Mouse (Mus musculus): ENCODE data around the gene Map2k5.
A peak's percentile ranks its signal among the peaks of the same experiment; 100 is the strongest.

Map2k5 gene

DNA sequence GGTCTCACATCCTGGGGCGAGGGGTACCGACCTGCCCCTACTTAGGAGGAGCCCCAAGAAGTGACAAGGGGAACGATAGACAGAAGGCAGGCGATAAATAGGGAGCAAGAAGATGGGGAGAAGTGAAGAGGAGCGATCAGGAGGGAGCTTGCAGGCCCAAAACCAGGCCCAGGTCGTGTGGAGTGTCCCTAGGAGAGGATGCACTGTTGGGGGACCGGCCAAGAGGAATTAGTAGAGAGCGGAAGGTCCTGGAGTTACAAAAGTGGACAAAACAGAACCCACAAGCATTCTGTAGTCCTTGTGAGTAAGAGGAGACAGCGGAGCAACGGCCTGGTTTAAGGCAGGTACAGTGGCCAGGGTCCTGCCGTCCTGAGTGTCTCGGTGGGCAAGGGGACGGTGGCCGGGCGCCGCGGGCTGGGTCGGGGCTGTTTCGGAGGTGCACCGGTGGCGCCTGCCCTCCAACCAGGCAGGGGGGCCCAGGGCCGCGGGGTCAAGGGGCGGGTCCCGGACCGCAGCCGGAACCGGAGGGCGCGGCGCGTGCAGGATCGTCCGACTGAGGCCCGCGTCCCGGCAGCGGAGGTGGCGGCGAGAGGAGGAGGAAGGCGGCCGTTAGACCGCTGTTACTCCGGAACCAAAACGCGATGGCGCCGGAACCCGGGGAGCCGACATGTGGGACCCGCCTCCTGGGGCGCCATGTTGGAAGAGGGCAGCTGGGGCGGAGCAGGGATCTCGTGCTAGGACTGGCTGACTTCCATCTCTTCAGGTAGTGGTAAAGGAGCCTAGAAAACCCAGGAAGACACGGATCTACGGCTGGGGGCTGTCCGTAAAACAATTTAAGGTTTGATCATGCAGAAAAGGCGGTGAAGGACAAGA lies at the start of gene Map2k5:
Gene Map2k5, minus strand, starts transcription at position 633 of the 873 bp plus-strand sequence.
- peak; percentile 96 for DNase-seq

DNA sequence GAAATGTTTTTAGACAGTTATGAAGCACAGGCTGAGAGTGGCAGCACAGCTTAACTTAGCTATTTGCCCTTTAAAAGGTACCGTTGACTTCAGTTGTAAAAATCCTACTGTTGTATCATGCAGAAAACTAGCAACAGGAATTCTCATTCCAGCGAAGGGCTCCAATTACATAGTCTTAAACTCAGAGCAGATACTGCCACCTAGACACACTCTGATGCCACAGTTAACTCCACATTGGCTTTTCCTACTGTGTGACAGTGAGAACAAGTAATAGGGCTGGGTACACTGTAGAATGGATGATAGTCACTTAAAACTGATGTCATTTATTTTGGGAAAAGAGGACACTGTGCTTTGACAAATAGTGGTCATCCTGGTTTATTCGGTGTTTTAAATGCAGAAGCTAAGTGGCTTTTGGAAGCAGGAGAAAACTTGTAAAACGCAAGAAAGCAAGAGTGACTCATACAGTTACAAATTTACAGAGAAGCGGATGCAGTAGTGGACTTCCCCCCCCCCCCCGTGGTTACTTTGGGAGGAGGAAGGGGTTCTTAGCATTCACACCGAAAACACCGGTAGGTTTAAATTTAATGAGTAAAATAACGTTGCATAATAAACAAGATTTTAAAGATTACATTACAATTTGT lies 43.5 kb upstream of the Map2k5 start:
- DNase-seq = peak in 1 of 2 experiments; percentile 21

DNA sequence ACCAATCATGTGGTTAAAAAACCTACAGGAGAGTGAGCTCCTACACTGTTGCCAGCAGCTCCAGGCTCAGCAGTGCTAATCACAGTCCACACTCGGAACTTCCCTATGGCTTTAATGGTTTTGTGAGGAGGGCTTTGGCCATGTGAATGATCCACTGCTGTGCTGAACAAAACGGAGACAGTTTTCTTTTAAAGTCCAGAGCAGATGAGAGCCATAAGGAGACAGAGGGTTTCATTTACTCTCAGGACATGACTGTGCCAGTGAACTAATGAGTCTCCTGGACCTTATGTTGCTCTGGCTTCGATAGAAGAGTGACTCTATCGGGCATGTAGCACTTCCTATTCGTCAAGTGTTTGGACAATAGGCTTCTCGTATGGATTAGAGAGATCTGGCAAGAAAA lies 42.7 kb upstream of the Map2k5 start:
- peak; percentile 6 to 41 for DNase-seq

DNA sequence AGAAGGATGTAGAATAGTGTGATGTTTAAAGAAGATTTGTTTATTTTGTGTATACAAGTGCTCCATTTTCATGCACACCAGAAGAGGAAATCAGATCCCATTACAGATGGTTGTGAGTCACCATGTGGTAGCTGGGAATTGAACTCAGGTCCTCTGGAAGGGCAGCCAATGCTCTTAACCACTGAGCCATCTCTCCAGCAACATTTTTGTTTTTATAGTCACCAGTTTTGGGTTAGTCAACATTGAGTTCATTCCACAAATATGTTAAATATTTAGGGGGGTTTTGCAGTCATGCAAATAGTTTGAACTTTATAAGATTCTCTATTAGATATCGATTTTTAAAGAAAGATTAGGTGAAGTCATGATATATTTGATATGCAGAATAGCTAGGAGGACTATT lies 22.5 kb upstream of the Map2k5 start:
- DNase-seq = no peak

DNA sequence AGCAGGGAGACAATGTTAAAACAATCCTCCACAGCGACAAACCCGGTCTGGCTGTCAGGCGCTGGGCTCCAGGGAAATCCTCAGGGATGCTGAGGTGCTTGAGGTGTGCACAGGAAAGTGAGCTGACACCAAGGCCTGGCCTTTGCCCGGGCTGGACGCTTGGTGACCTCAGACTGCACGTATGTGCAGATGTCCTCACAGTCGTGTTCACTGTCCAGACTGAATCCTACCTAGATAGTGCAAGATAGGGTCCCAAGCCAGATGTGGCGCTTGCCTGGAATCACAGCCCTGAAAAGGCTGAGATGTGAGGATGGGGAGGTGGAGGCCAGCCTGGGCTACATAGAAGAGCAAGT lies 21.7 kb upstream of the Map2k5 start:
- DNase-seq = no peak

DNA sequence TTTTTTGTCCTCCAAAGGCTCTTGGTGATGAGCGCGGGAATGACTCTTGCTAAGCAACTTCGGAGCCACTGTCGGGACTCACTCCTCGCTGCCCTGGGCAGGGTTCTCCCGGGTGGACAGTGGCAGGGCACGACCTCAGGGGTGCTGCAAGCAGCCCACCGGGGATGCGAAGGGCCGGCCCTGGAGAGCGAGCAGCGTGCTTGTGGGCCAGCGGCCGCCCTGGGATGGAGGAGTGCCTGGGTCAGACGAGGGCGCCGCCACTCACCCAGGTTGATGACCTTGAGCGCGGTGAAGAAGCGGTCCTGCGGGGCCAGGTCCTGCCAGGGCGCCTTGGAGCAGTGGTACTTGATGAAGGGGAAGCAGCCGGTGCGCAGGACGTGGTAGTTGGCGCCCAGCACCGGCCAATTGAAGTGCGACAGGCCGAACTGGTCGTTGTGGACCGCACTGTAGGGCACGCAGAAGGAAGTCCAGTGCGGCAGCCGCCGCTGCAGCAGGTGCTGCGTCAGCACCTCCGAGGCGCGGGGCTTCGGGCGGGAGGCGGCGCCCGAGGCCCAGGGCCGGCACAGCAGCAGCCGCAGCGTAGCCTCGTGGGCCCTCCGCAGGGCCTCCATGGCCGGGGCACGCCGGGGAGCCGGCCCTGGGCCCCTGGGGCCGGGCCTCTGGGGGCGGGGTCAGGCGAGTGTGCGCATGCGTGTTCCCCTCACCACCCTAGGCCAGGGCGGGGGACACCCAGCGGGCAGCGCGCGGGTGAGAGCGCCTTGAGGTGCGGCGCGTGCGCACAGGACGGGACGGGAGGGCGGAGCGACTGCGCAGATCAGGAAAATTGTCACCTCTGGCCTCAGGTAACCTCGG lies 21.1 kb upstream of the Map2k5 start, which contains the start of gene 2300009A05Rik:
Gene 2300009A05Rik, minus strand, starts transcription at position 636 of the 852 bp plus-strand sequence.
- DNase-seq = peak; percentile 93 to 96

DNA sequence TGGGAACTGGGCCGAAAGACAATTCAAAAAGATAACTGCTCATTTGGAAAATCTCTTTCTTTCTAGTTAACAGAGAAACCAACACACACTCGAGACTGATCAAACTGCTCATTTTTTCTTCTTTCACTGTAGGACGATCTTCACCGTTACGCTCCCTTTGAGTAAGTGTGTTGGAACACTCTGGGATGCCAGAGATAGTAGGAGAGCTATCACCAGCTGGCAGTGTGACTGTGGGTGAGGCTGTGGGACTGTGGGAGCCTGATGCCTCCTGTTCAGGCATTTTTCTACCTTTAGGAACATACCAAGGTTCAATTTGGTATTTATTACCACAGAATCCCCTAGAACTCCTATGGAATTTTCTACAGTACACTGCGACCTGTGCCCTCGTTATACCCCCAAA lies 17.9 kb upstream of the Map2k5 start:
- no peak for DNase-seq

DNA sequence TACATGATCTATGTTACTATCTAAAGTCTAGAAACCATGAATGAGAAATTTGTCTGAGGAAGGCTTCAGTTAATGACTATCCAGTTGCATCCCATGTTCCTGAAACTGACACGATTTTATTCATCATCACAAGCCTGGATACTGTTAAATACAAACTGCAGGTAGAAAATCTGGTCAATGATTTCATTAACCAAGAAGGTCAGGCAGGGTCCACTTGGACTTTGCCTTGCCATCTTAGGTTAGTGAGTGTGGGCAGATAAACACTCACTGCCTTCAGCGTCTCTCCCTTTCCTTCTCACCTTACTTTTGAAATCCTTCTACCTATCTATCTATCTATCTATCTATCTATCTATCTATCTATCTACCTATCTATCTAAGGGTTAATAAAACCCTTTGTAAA lies 13.6 kb upstream of the Map2k5 start:
- no peak for DNase-seq

DNA sequence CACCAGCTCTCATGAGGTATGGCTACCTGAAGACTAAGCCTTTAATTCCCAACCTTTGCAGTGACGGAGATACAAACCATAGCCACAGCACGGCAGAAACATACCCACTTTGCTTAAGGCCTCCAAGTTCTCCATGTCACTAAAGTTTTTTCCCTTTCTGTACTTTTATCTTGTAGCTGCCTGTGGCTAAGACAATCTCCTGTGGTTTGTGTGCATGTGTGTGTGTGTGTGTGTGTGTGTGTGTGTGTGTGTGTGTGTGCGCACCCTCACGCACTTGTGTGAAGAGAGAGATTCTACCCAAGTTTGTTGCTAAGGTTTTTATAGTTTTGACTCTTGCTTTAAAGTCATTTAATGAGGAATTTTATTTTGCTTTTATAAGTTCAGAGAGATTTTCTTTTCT lies 5.1 kb upstream of the Map2k5 start:
- DNase-seq = no peak

DNA sequence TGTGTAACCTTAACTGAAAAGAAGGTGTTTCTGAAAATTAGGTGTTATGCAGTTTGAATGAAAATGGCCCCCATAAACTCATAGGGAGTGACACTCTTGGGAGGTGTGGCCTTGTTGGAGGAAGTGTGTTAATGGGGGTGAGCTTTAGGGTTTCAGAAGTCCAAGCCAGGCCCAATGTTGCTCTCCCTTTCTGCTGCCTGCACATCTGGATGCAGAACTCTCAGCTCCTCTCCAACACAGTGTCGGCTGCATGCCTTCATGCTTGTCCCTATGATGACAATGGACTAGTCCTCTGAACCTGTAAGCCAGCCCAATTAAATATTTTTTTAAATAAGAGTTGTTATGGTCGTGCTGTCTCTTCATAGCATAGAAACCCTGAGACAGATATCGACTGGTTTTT lies 2.6 kb upstream of the Map2k5 start:
- DNase-seq = no peak

DNA sequence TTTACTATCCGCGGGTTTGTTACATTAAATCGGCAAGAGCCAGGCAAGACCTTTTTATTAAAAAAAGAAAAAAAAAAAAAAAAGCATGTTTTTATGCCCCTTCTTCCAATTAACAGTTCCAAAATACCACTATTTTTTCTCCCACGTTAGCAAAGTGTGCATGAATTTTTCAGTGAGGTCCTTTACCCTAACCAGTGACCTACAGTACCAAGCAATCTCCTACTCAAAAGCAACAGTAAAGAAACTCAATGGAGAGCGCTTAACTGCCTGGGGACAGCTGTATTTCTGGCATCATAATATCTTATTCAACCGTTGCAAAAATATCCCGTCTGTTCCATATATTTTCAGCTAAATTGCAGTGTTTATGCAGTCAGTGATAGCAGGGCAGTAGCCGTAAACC lies 472 bp upstream of the Map2k5 start:
- no peak for DNase-seq

DNA sequence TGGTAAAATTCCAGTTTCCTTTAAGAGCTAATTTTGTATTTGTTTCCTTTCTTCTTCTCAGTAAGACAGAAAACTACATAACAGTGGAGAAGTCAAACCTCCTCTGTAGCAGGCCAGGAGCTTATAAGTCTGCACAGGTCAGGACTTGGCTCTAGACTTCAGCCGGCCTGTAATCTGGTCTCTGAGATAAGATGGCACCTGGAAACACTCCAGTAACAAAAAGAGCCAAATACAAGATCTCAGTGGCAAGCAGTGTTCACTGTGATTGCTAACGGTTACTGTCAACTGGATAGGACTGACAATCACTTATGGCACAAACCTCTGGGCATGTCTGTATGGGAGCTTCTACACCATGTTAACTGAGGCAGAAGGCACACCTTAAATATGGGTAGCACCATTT lies 4.4 kb downstream of the Map2k5 start:
- no peak for DNase-seq

DNA sequence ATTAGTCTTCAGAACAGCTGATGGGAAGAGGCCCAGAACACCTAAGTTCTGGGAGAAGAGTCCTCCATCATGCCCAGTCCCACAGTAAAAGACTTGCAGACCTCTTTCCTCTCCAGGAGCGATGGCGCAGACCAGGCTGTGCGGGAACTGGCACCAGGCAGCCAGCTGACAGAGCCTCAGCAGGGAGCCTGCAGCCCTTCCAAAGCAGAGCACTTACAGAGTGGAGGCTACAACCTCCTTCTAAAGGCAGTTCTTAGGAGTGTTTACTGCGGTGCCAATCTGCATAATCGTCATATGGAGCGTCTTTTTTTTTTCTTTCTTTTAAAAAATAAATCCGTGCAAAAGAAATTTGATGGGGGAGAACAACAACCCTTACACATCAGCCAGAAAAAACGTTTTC lies 5.2 kb downstream of the Map2k5 start:
- peak; percentile 45 to 66 for DNase-seq

DNA sequence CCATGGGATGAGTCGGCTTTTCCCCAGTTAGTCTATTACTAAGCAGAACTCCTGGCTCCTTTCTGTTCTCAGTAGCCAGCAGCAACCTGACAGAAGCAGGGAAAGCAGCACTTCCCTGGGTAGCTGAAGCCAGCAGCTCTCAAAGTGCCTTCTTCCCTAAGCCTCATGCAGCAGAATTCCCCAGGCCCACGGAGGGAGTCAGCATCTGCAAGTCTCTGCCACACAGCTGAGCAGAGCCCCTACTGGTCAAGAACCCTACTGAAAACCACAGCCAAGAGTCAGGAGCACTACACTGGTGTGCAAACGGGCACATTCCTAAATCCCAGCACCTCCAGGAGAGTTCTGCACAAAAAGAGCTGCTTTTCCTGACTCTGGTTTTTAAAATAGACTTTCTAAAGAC lies 17.3 kb downstream of the Map2k5 start:
- DNase-seq = no peak

DNA sequence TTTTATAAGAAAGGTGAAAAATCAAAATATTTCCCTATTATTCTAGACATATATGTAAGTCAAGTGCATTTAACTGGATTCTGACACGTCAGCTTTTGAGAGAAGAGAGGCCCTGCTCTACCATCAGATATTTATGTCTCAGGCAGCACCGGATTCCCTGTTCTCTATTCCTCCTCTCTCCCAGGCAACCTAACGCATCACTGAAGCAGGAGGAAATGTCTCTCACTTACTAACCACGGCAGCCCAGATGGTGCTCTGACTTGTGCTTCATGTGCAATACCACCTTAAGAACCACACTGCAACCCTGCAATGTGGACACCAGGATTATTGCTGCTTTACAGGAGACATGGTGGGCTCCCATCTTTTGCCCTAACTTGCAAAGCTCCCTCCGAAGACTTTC lies 18.7 kb downstream of the Map2k5 start:
- DNase-seq = no peak

DNA sequence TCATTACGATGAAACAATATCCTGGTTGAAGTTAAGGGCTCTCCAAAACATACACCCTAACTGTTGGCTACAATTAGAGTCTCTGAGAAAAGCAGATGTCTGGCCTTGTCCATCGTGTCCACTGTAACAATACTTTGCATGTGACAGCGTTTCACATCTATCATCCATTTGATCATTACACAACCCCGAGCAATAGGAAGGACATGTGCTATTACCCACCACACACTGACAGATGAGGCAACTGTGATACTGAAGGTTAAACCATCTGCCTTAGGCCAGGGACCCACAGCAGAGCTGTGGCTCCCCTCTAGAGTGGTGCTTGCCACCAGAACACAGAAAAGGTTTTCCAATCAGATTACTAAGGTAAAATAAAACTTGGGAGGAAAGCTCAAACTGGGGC lies 21.0 kb downstream of the Map2k5 start:
- no peak for DNase-seq

DNA sequence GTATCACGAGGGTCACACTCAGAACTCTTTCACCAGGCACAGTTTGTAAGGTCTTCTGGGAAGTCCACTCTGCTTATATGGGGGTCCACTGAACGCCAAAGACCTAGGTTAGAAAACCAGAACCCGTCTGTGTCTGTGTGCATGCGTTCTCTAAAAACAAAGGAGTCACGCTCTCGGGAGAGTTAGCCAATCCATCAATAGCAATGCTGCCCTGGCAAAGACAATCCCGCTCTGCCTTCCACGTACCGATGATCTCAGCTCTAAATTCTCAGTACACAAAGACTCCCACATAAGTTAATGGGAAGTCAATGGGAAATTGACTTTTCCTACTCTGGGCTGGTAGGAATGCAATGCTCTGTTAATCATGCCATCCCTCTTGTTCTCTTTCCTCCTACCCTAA lies 21.4 kb downstream of the Map2k5 start:
- DNase-seq = no peak

DNA sequence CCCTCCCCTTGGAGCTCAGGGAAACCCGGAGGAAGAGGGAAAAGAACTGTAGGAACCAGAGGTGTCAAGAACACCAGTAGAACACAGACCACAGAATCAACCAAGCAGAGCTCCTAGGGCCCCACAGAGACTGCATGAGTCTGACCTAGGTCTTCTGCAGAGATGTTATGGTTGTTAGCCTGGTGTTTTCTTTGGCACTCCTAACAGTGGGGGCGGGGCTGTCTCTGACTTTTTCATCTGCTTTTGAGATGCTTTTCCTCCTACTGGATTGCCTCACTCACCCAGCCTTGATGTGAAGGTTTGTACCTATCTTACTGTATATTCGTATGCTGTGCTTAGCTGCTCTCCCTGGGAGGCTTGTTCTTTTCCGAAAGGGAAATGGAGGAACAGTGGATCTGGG lies 23.5 kb downstream of the Map2k5 start:
- DNase-seq = no peak

DNA sequence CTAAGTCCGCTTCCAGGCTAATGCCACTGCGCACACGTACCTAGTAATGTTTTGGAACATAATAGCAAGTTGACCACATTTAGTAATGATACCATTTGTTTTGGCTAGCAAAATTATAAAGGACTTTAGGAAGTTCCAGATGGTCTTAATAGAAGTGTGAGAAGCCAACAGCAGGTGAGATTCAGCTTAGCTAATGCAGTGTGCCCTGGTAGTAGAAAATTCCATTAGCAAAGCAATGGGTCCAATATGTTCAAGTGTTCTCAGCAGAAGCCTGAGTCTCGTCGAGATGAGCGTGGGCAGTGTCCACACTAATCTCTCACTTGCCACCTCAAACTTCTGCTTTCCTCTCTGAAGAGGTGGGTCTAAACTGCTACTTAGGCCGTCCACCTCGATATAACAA lies 27.7 kb downstream of the Map2k5 start:
- no peak for DNase-seq

DNA sequence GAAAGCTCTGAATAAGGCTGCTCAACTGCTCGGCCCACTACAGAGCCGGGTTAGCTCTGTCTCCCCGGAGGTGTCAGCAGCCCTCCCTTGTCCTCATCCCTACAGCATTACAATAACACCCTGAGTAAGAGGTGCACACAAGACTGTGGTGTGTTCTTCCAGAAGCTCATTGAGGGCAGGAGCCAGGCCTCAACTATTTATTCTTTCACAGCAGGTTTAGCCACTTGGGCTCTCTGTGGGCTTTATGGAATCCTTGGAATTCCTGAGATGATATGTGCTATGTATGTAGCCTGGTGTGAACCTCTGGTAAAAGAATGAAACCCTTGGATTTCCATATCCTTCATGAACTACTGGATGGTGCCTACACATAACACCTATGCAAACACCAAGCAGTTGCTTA lies 28.5 kb downstream of the Map2k5 start:
- no peak for DNase-seq

DNA sequence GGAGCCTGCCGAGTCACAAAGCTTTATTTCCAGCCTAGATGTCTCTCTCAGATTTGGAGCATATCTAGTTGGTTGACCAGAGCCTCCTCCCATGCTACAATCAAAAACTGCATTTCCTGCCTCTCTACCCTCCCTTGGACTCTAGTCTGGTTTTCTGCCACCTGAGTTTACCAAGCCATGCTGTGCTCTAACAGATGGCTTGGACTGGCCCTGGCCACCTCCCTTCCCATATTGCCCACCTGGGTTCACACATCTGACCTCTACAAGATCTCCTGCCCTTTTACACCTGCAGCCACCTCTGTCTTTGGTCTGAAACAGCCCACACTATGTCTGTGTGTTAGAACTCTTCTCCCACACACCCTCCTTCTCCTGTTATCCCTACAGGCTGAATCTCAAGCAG lies 29.6 kb downstream of the Map2k5 start:
- DNase-seq = peak; percentile 31 to 54

DNA sequence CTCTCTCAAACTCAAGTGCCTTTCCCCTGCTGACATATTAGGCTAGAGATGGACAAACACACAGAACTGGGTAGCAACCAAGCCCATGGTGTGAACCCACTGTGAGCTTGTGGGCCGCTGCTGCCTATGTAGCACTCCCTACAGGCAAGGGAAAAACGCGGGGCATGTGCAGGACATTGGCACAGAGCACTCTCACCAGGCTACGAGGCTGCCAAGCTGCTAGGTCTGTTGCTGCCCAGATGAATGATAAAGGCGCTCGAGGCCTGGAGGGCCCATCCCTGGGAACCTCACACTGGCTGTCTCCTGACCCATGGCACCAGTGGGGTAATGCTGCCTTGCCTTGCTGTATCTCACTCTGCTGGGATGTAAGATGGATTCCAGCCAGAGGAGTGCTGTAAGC lies 31.7 kb downstream of the Map2k5 start:
- DNase-seq = peak; percentile 34 to 63

DNA sequence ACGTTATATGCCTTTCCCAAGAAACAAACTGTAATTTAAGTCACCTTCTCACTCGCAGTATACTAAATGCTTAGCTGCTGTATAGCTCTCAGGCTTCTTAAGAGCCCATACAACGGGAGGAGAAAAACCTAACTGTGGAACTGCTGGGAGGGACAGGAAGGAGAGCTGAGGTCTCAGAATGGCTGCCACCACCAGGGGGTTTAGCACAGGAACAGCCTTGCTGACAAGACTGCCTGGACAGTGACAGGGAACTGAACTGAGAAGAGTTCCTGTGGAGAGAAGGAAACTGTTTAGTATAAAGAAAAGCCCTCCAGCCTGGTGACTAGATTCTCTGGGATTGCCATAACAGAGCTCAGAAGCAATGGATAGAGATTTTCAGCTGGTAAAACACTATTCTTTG lies 35.9 kb downstream of the Map2k5 start:
- no peak for DNase-seq

DNA sequence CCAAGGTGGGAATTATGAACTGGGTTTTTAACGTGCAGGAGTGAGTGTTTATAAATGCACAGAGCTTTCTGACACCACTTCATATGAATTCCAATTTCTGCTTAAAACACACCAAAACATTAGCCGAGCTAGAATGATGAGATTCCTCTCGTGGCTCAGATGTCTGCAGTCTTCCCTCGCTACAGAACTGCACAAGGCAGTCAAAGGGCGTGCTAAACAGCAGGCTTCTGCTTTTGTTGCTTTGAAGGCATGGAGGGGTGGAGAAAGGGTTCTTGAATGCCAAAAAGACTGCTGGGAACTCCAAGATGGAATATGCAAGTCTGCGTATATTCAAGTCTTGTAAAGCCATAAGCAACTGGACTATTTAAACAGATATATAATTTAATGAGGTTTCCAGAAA lies 38.4 kb downstream of the Map2k5 start:
- DNase-seq = no peak
